Mouse (Mus musculus): ENCODE results near the gene Cnst. TPM values are rescaled to one million over a fixed set of nuclear protein-coding genes. Genes with fewer than 3 reads are reported as not detected.
A peak's percentile ranks its signal among the peaks of the same experiment; 100 is the strongest.

Gene Cnst
- polyA plus RNA-seq, 1 experiment from 2014 or later, result 33.4 TPM

- ATAC-seq (ENCODE audit: low FRiP score), result no peak
- Histone ChIP-seq H3K27ac (no peak overlapping the region), H3K4me3 (no peak overlapping the region), H3K36me3 (peaks cover 13% of the 10 kb centered on the region), H3K9ac (no peak overlapping the region), H3K27me3 (no peaks in the 10 kb centered on the region), H3K4me1 (peaks cover 11% of the 10 kb centered on the region; the same call in 1 of the 2 replicates), H3K4me2 (replicated peaks) (no peak overlapping the region), H3K9me3 (replicated peaks) (no peaks in the 10 kb centered on the region)
- WGBS, result 89% methylated on average over 4 of the region's 4 CpGs
These were observed 38.0 kb downstream of the Cnst start for GRCm38 (mm10) chr1:179584220-179584619.

GRCm38 (mm10) chr1:179585646-179586045 is 39.5 kb downstream of the Cnst start:
- no peaks in the 10 kb centered on the region for H3K27me3 ChIP-seq
- WGBS, result 78% methylated on average over 9 of the region's 9 CpGs

GRCm38 (mm10) chr1:179586430-179587095 is 40.4 kb downstream of the Cnst start:
- ATAC-seq (ENCODE audit: low FRiP score), result no peak
- Histone ChIP-seq H3K9ac (no peak overlapping the region), H3K4me1 (peaks cover 14% of the 10 kb centered on the region; the same call in 1 of the 2 replicates), H3K4me3 (no peak overlapping the region), H3K4me2 (replicated peaks) (no peak overlapping the region), H3K36me3 (no peaks in the 10 kb centered on the region), H3K27ac (no peak overlapping the region), H3K9me3 (replicated peaks) (no peaks in the 10 kb centered on the region), H3K27me3 (no peaks in the 10 kb centered on the region)
- WGBS, result 61% methylated on average over 3 of the region's 3 CpGs

More at GRCm38 (mm10) chr1:179585646-179586045, 39.5 kb downstream of the Cnst start:
- Histone ChIP-seq H3K4me3 (no peak overlapping the region), H3K4me2 (replicated peaks) (no peak overlapping the region), H3K36me3 (no peaks in the 10 kb centered on the region), H3K27ac (no peak overlapping the region), H3K9me3 (replicated peaks) (no peaks in the 10 kb centered on the region), H3K9ac (no peak overlapping the region), H3K4me1 (peaks cover 11% of the 10 kb centered on the region; the same call in 1 of the 2 replicates)
- ATAC-seq (ENCODE audit: low FRiP score), result no peak

- Histone ChIP-seq H3K9me3 (replicated peaks) (no peaks in the 10 kb centered on the region), H3K27me3 (no peaks in the 10 kb centered on the region), H3K4me1 (peaks cover 17% of the 10 kb centered on the region; the same call in 1 of the 2 replicates), H3K4me2 (replicated peaks) (no peak overlapping the region), H3K9ac (no peak overlapping the region), H3K4me3 (no peak overlapping the region), H3K27ac (no peak overlapping the region), H3K36me3 (peaks cover 6% of the 10 kb centered on the region; the same call in 1 of the 2 replicates)
- ATAC-seq (ENCODE audit: low FRiP score), result no peak
- 85% methylated on average over 4 of the region's 4 CpGs for WGBS
These were observed 42.1 kb downstream of the Cnst start for GRCm38 (mm10) chr1:179588230-179588629.

- ATAC-seq (ENCODE audit: low FRiP score), result no peak
- H3K4me1 ChIP-seq, result peaks cover 10% of the 10 kb centered on the region; the same call in 1 of the 2 replicates
- no peak overlapping the region for H3K27ac ChIP-seq
- H3K9me3 ChIP-seq (replicated peaks), result no peaks in the 10 kb centered on the region
- H3K9ac ChIP-seq, result no peak overlapping the region
- 80% methylated on average over 12 of the region's 12 CpGs for WGBS
- H3K36me3 ChIP-seq, result peaks cover 11% of the 10 kb centered on the region; the same call in 1 of the 2 replicates
- no peak overlapping the region for H3K4me3 ChIP-seq
- H3K27me3 ChIP-seq, result no peaks in the 10 kb centered on the region
- H3K4me2 ChIP-seq (replicated peaks), result no peak overlapping the region
These were observed 45.5 kb downstream of the Cnst start for GRCm38 (mm10) chr1:179591639-179592038.

GRCm38 (mm10) chr1:179592143-179592542 is 46.0 kb downstream of the Cnst start:
- H3K4me1 ChIP-seq, result peaks cover 6% of the 10 kb centered on the region; the same call in 1 of the 2 replicates
- WGBS, result 94% methylated on average over 2 of the region's 2 CpGs
- ATAC-seq (ENCODE audit: low FRiP score), result no peak

GRCm38 (mm10) chr1:179592972-179593371 is 46.8 kb downstream of the Cnst start:
- no peaks in the 10 kb centered on the region for H3K27me3 ChIP-seq
- H3K9ac ChIP-seq, result no peak overlapping the region
- ATAC-seq (ENCODE audit: low FRiP score), result no peak
- peaks cover 6% of the 10 kb centered on the region; the same call in 1 of the 2 replicates for H3K4me1 ChIP-seq
- peaks cover 11% of the 10 kb centered on the region; the same call in 1 of the 2 replicates for H3K36me3 ChIP-seq
- H3K4me3 ChIP-seq, result no peak overlapping the region
- WGBS, result 78% methylated on average over 7 of the region's 7 CpGs
- no peaks in the 10 kb centered on the region for H3K9me3 ChIP-seq (replicated peaks)
- H3K27ac ChIP-seq, result no peak overlapping the region
- no peak overlapping the region for H3K4me2 ChIP-seq (replicated peaks)

More at GRCm38 (mm10) chr1:179592143-179592542, 46.0 kb downstream of the Cnst start:
- no peak overlapping the region for H3K9ac ChIP-seq
- H3K9me3 ChIP-seq (replicated peaks), result no peaks in the 10 kb centered on the region
- H3K27ac ChIP-seq, result no peak overlapping the region
- no peaks in the 10 kb centered on the region for H3K27me3 ChIP-seq
- H3K4me3 ChIP-seq, result no peak overlapping the region
- H3K36me3 ChIP-seq, result peaks cover 11% of the 10 kb centered on the region; the same call in 1 of the 2 replicates
- H3K4me2 ChIP-seq (replicated peaks), result no peak overlapping the region

- H3K27me3 ChIP-seq, result no peaks in the 10 kb centered on the region
- H3K4me2 ChIP-seq (replicated peaks), result no peak overlapping the region
- H3K4me1 ChIP-seq, result no peaks in the 10 kb centered on the region
- 86% methylated on average over 6 of the region's 6 CpGs for WGBS
- no peak overlapping the region for H3K9ac ChIP-seq
- no peak overlapping the region for H3K4me3 ChIP-seq
- no peaks in the 10 kb centered on the region for H3K9me3 ChIP-seq (replicated peaks)
- H3K36me3 ChIP-seq, result 0 out of 2 replicates have a peak, but pooled peaks cover 4% of the 10 kb centered on the region
- H3K27ac ChIP-seq, result no peak overlapping the region
- ATAC-seq (ENCODE audit: low FRiP score), result no peak
These were observed 52.2 kb downstream of the Cnst start for GRCm38 (mm10) chr1:179598386-179598785.

- Histone ChIP-seq H3K27me3 (no peaks in the 10 kb centered on the region), H3K4me3 (no peak overlapping the region), H3K27ac (no peak overlapping the region), H3K4me2 (replicated peaks) (no peak overlapping the region), H3K36me3 (no peaks in the 10 kb centered on the region), H3K4me1 (no peaks in the 10 kb centered on the region), H3K9me3 (replicated peaks) (no peaks in the 10 kb centered on the region), H3K9ac (no peak overlapping the region)
- WGBS, result 54% methylated on average over 3 of the region's 3 CpGs
- no peak for ATAC-seq (ENCODE audit: low FRiP score)
These were observed 58.4 kb downstream of the Cnst start for GRCm38 (mm10) chr1:179604526-179604925.

- H3K27me3 ChIP-seq, result no peaks in the 10 kb centered on the region
- H3K9me3 ChIP-seq (replicated peaks), result no peaks in the 10 kb centered on the region
- no peak overlapping the region for H3K9ac ChIP-seq
- whole genome bisulfite sequencing, result 85% methylated on average over 9 of the region's 9 CpGs
- no peak overlapping the region for H3K4me2 ChIP-seq (replicated peaks)
- no peak for ATAC-seq (ENCODE audit: low FRiP score)
- H3K27ac ChIP-seq, result no peak overlapping the region
- H3K36me3 ChIP-seq, result peaks cover 5% of the 10 kb centered on the region; the same call in 1 of the 2 replicates
- H3K4me1 ChIP-seq, result peaks cover 6% of the 10 kb centered on the region
- no peak overlapping the region for H3K4me3 ChIP-seq
These were observed 60.0 kb downstream of the Cnst start for GRCm38 (mm10) chr1:179606004-179606723.

- no peak for ATAC-seq (ENCODE audit: low FRiP score)
- Histone ChIP-seq H3K4me2 (replicated peaks) (no peak overlapping the region), H3K27ac (no peak overlapping the region), H3K27me3 (no peaks in the 10 kb centered on the region), H3K9ac (no peak overlapping the region), H3K4me3 (no peak overlapping the region), H3K4me1 (peaks cover 6% of the 10 kb centered on the region), H3K9me3 (replicated peaks) (no peaks in the 10 kb centered on the region), H3K36me3 (peaks cover 5% of the 10 kb centered on the region; the same call in 1 of the 2 replicates)
- WGBS, result 91% methylated on average over 8 of the region's 8 CpGs
These were observed 62.4 kb downstream of the Cnst start for GRCm38 (mm10) chr1:179608521-179608920.

- H3K4me1 ChIP-seq, result peaks cover 6% of the 10 kb centered on the region
- H3K27me3 ChIP-seq, result no peaks in the 10 kb centered on the region
- H3K4me3 ChIP-seq, result no peak overlapping the region
- H3K9me3 ChIP-seq (replicated peaks), result no peaks in the 10 kb centered on the region
- 50% methylated on average over 26 of the region's 26 CpGs for WGBS
- peaks cover 7% of the 10 kb centered on the region; the same call in 1 of the 2 replicates for H3K36me3 ChIP-seq
- no peak overlapping the region; the same call in 1 of the 2 replicates for H3K9ac ChIP-seq
- peak overlapping the region; percentile 2; the same call in 1 of the 2 replicates for H3K4me2 ChIP-seq (replicated peaks)
- H3K27ac ChIP-seq, result peak overlapping the region; percentile 9; the same call in 1 of the 2 replicates
- ATAC-seq (ENCODE audit: low FRiP score), result peak; percentile 40; the same call in 1 of the 2 replicates
These were observed 63.7 kb downstream of the Cnst start for GRCm38 (mm10) chr1:179609724-179610505.
